Mouse (Mus musculus) A20 (cell line): ENCODE data around the gene Vsx1.

Experiments used
- DNase-seq: peaks from one replicate; pipeline ENCODE4 v3.0.0-alpha.2; 2011; ENCODE audit warnings: low read depth, low spot score

Gene Vsx1

DNA sequence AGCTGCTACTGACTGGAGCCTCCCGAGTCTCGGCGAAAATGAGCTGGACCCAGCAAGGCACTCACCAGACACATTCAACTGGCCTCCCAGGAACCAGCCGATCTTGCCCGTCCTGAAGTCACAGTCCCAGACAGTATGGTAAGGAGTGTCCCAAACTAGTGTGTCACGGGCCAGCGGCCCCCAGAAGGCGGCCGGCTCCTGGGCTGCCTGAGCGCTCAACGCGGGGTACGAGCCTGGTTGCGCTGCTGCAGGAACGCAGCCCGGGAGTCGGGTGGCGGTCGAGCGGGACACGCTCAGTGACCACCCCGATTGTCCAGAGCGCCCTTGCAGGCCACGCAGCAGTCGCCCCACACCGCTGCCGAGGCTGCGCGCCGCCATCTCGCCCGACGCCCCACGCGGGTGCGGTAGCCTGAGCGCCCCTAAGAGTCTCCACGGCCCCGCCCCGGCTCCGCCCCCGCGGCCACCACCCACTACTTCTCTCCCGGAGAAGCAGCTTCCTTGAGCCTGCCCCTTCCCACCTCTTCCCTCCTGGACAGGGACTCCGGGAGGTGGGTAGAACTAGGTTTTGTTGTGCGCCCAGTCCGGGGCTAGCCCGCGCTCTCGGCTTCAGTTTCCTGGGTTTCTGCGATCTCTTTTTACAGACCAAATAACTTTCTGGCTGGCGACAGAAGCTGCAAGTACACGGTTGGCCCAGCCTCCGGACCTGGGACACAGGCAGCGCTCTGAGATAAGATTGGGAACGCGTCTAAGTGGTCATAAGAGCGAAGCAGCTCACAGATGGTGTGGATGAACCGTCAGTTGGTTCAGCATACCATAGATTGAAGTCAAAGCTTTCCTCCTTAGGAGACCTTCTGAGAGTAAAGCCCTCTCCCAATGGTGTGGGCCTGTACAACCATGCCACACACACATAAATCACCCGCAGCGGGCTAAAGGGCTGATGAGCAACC is 21.1 kb downstream of the Vsx1 start, which contains the start of gene Acss1:
Gene Acss1 (minus strand): TSS at position 681 of the 947 bp plus-strand sequence.
- DNase-seq: peak; percentile 79

DNA sequence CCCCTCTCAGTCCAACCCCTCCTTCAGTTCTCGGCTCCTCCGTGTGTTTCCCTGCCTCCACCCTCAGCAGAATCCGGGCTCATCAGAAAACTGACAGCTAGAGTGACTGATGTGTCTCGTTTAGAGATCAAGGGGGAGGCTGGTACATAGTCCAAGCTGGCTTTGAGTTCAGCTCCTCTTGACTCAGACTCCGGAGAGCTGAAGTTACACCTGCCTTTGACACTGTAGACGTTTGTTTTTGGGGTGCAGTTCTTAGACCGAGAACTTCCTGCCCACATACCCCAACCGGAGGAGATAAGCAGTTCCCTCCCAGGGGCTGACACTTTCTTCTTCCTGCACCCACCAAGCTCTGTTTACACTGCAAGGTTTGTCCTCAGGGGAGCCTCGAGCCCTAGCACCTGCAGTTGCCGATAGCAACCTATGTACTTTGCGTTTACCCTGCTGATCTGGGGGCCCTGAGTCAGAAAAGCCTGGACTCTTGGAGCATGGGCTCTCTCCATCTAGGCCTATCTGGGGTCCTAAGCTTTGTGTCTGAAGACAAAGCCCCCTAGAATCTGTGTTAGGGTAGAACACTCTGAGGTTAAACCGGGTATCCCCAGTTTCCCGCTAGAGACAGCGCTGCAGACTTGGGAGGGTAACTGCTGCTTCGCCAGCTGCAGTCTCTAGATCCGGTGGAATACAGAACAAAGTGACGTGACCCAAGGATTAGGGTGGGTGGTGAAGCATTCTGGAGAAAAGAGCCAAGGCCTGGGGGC is 21.9 kb downstream of the Vsx1 start:
- peak; percentile 90 for DNase-seq

DNA sequence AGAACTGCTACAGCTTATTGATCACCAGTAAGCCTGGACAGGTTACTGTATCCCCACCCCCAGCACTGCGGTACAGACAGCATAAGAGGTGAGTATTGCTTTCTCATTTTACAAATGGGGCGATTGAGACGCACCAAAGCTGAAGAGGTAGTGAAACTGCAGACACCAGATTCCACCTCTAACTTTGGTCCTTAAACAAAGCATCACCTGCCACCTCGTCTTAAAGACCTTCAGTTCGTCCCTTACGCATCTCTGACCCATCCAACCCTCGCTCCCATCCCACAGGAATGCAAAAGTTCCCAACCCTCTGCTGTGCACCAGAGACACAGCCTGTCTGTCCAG is 22.5 kb downstream of the Vsx1 start:
- peak; percentile 89 for DNase-seq

DNA sequence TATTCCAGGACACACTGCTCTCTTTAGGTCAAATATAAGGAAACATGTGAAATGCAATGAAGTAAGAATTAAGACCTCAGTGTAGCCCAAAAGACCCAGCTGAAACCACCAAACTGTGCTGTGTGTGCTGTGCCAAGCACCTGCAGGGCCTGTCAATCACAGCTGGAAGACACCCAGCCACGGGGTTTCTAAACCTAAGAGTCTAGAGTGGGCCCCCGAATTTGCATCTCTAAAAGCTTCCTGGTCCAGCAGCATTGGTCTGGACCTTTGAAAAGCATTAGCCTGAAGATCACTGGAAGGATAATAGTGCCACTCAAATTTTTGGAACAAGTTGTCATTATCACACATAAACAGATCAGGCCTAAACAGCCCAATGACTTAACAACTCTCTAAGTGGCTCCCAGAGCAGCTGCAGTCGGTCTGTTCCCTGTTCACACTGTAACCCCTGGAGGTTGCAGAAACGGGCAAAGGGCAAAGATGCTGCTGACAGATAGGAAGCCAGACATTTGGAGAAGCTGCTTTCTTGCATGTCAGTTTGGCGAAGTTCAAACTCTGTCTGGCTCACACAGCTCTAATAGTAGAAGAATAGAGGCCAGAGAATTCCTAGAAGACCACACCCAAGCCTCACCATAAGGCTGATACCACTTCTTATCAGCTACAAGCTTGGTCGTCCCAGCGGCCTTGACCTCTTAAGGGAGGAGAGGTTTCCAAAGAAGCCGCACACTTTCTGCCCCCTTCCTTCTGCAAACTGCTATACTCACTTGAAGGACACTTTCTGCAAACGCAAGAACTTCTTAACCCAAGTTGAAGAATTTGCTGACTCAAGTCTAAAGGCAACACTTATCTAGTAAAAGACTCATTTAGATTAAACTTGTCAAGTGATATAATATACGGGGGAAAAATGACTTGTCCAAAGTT is 23.4 kb downstream of the Vsx1 start:
- DNase-seq: peak; percentile 90

DNA sequence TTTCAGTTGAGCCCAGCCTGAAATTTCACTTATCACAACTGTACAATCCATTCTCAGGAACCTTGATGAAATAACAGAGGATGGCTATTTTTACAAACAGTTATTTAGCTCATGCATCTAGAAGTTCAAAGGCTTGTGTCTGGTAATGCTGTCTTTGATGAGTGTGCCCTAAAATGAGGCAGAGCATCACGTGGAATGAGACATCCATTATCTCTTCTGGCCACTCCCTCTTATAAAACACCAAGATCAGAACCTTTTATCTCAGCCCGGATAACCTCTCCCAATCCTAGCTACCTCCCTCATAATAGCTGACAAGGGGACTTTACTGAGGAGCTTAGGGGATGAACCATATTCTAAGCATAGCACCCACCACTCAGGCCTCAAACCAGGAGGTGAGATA is 24.2 kb downstream of the Vsx1 start:
- DNase-seq: peak; percentile 11

DNA sequence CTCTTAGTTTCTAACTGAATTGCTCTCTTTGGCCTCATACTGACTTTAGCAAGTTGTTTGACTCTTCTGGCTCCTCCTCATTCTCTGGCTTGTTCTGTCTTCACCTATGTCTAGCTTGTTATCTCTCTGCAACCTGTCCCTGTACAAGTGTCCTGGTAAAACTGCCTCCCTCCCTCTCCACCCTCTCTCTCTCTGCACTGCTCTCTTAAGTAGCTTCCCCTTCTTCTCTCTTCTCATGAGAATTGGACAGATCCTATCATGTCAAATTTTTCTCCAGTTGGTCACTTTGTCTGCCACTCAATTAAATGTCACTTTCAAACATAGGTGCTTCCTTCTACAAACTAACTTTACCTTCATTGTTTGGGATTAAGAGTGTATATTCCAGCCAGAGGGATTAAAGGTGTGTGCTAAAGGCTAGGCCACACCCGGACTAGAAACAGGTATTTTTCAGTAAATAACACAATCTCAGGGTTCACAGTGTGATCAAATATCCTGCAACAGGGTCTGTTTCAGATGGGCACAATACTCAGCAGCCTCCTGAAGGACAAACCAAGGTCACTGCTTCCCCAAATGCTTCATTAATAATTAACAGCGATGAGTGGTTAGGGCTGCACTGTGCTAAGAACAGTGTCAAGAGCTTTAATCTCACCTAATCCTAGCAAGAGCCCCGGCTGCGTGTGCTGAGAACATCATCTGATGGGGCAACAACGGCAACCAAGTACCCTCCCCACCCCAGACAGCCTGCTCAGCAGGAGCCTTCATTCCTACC is 24.8 kb downstream of the Vsx1 start:
- peak; percentile 9 for DNase-seq

DNA sequence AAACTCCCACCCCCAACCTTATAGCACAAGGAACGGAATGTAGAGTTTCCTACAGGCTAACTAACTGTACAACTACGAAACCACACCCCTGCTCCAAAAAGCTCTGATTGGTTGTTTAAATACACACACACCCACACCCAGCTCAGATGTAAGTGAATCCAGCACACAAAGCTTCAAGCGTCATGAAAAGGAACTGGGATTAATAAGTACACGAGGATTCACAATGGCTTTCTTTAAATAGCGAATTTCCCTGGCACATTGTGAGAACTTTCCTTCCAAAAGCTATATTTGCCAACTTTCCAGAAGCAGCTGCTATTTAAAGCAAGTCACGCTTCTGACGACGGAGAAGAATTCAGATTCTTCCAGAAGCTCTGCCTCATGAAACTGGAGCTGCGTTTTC is 25.9 kb downstream of the Vsx1 start:
- no peak for DNase-seq

DNA sequence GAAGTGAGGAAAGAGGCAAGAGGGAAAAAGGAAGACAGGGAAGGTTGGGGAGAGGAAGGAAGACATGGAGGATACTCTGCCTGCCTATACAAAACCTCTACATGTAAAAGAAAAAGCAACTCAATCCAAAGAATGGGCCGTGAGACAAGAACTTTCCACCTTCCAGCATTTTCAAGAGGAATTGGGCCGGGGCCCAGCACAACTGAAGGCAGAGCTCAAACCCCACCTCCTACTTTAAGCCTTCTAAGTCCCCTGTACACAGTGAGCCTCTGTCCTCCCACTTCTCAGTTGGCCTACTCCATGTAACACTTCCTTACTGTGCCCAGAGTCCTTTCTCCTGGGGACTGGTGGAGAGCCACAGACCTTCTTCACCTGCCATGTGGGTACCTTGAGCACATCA is 27.2 kb downstream of the Vsx1 start:
- no peak for DNase-seq

DNA sequence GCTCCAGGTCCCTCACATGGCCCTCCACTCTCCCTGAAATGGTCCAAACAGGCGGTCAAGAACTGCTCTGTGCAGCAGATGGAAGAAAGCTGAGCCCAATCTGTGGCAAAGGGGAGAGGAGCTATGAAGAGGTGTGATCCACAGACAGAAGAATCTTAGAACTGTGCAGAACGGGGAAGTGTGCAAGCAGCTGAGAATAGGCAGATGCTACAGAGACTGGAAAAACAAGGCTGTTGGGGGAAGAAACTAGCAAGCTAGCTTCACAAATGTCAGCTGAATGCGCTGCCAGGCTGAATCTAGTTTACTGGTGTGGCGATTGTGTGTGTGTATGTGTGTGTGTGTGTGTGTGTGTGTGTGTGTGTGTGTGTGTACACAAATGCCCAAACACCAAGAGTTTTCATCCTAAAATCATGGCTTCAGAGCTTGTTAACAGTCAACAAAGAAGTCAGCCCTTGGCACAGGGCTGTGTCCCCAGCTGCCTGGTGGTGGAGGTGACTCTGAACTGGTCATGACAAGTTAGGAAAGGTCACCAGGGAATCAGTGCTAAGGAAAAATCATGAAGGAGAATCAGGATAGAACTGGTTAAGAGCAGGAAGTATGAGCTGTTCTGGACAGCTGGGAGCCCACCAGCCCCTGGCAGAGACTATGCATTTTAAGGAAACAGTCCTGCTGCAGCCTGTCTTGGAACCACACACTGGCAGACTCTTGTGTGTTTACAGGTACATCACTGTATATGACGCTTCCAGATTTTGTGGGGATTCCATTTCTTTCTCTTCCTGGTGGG is 28.3 kb downstream of the Vsx1 start:
- no peak for DNase-seq

DNA sequence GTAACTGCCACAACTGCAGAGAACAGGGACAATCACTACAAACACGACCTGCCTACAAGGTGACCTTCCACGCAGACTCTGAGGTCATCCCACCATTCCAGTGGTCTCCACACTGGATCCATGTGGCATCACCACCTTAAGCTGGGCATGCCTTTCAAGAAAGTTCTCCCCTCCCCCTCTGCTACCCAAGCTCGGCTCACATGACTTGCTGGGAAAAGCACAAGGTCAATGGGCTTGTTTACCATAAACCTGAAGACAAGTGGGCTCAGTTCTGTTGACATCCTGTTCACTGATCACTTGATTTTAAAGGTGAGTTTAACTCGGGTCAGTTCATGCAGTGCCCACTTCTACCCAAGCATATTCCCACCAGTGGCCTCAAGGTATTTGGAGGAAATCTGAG is 29.1 kb downstream of the Vsx1 start:
- no peak for DNase-seq

DNA sequence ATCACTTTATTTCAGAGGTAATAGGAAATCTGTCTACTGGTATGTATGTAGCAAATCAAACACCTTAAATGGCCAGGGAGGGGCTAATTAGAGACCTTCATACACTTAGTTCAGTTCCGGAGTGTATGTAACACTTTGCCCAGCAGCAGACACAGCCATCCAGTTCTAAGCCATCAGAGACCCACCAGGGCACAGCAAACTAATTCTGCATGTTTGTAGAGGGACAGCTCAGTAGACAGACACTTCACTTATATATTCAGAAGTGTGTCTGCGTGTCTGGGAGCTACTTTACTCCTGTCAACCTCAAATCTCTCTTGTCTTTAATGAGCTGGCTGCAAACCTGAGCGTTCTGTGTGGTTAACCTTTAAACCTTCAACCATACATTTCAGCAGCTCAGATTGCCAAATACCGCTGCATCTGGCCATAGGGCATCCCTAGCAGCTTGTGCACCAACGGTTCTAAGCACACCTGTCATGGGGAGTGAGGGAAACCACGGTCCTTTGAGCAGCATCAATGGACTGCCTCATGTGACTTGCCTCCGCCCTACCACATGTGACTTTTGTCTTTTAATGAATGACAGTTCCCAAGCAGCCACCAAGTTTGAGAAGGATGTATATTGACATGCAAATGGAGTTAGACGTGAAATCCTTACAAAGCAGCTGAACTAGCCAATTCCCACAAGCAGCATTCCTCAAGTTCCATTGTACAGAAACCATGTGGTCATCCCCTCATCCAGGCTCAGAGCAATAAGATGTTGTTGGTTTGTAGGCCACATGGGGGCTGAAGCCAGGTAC is 32.0 kb downstream of the Vsx1 start:
- no peak for DNase-seq

DNA sequence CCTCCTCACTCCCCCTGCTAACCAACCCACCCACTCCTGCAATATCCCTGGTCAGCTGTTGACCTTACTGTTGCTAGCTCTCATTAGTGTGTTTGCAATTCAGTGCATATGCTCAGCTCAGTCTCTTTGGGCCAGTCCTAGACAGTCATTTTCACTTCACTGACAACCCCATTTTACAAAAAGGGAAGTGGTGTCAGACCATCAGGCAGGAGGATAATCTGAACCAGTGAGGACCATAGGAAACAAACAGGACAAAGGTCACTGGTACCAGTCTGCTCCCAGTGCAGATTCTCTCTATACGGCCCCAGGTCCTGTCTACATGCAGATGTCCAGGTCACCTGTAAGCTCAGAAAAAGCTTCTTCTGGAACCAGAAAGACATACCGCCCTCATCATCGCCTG is 33.0 kb downstream of the Vsx1 start:
- peak; percentile 32 for DNase-seq

DNA sequence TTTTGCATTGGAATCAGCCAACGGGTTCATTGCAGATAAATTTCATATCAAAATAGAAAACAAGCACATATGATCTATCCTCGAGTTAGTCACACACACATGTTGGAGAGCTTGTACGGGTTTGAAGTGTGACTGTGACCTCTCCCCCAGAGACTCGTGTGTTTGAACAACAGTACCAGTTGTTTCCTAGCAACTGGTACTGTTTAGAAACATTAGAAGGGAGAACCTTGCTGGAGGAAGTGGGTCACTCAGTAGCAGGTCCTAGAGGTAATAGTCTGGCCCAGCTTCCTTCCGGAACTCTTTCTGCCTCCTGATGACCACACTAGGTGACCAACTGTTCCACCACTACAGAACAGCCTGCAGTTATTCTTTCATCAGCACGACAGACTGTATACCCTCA is 33.9 kb downstream of the Vsx1 start:
- DNase-seq: no peak

DNA sequence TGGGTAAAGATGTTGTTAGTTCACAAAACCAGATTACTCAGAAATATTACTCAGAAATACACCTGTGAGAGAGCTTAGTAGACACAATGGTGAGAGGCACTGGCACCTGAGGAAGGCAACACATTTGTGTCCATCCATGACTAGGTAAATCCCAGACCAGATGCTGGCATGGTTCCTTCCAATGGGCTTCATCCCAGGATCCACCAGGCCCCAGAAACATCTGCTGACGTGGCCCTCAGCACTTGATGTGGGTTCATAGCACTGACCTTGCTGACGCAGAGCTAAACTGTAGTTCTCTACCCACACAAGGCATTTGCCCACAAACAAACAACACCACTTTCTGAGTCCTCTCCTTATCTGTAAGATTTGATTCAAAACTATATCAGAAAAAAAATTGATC is 34.3 kb downstream of the Vsx1 start:
- DNase-seq: no peak

DNA sequence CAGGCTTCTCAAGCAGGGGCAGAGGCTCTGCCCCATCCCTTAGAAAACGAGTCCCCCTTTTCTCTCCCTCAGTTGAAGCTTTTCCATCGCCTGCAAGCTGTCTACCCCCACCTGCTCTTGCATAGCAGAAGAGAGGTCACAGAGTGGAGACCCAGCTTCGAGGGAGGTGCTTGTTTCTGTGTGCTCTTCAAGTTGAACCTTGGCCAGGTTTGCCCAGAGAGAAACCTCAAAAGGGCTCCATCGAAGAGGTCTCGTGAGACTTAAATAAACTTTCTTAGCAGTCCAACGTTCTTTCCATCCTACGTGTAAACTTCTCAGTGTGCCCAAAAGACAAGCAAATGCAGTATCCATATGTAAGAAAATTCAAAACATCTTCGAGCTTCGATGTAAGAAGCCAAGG is 37.8 kb downstream of the Vsx1 start:
- DNase-seq: no peak

DNA sequence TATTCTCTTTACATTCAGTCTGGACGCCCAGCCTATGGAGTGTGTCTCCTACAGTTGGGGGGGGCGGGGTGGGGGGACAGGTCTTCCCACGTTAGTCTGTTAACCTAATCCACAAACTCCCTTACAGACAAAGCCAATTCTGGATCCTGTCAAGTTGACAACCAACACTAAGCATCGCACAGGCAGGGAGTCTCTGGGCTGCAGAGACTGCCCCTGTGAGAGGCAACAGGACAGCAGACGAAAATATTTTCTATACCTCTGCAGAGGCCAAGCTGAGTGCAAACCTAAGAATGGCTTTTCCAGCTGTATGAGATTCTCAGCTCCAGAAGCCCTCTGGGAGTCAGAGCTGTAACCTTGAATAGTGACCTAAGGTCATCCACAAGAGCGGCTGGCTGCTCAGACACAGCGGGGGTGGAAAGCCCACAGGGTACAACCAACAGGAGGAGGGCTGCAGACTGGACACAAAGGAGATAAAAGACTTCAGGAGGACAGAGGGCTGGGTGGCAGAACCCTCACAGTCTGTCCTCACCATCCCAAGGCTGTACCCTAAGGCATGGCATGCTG is 38.6 kb downstream of the Vsx1 start:
- DNase-seq: no peak

DNA sequence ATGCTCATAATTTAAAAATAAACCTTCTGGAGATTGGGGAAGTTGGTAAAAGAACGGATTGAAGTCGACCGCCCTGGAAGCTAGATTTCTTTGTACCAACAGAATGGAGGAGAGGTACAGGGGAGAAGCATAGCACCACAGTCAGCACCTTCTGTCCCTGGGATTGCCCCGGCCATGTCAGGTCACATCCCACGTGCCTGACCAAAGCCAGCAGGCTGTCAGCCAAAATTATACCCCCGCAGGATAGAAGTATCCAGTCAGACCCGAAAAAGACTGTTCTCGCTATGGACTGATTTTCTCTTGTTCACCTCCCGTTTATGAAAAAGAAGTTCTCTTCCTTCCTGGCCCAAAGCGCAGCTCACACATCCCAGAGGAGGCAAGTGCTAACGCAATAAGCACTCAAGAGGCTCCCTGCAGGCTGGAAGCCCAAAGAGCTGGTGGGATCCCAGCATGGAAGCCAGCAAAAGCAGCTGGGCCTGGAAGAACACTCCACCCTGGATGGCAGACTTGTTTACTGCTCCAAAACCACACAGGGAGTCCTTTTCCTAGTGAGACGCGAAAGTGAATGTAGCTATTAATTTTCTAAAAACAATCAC is 40.8 kb downstream of the Vsx1 start:
- no peak for DNase-seq

DNA sequence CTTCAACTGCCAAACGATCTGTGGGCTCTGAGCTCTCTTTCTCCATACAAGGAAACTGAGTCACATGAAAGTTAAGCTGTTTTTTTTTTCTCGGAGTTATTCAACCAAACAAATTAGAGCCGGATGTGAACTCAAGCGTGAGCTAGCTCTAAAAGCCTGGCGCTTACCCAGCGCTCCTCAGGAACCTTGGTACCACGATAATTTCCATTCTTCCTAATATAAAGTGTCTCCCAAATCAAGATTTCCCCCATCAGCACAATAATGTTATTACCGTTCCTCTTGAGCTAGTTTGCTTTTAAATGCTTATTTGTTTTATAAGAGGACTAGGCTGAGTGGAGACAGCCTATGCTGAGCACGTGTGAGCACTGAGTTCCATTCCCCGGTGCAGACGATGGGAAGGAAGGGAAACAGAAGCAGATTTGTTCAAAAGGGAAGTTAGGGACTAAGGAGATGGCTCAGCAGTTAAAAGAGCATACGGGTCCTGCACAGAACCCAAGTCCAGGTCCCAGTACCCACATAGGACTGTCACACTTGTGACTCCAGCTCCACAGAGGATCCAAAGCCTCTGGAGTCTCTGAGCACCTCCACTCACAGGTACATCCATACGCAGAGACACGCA is 41.4 kb downstream of the Vsx1 start:
- DNase-seq: no peak
